Mouse (Mus musculus): ENCODE measurements around the gene Wipi2.

- no peak for TF ChIP-seq ZMIZ1 (IDR thresholded peaks at IDR 0.05; ENCODE audit: low read depth, low read length)
- no peak for TF ChIP-seq MAX (IDR thresholded peaks at IDR 0.05; ENCODE audit: low read length)
Observed at GRCm38 (mm10) chr5:142629663-142630025, 2.1 kb downstream of the Wipi2 start.

All from MEL (cell line).